Mouse (Mus musculus) hindbrain, postnatal 0 days (tissue): ENCODE results near the gene Olfr1046. TPM values are rescaled to one million over a fixed set of nuclear protein-coding genes. Genes with fewer than 3 reads are reported as not detected.
"Not testable (repeated sequence)": the region's sequence is repeated elsewhere in the genome, so short reads cannot be mapped to it uniquely, and the experiment has no call there.

Experiments used
- ATAC-seq: fragments of 200-750 bp; cut with Nextera tagmentation; 2 replicates; pipeline ENCODE4 v1.8.0; 2017; ENCODE audit warnings: mild to moderate bottlenecking, moderate TSS enrichment, moderate library complexity
- DNase-seq: peaks from one replicate; pipeline ENCODE4 v3.0.0-alpha.2; 2015; ENCODE audit warnings: low spot score
- H3K27ac ChIP-seq: fragments of 300-500 bp; sonication (generic); 2 replicates; pipeline ENCODE4 v1.5.1; 2014; ENCODE audit warnings: mild to moderate bottlenecking
- H3K27me3 ChIP-seq: fragments of 300-500 bp; sonication (generic); 2 replicates; pipeline ENCODE4 v1.6.1; 2014; ENCODE audit warnings: low read length, mixed read lengths; ENCODE audit not compliant: insufficient read depth
- H3K36me3 ChIP-seq: fragments of 300-500 bp; sonication (generic); 2 replicates; pipeline ENCODE4 v1.6.1; 2014; ENCODE audit warnings: low read length, mixed read lengths; ENCODE audit not compliant: insufficient read depth
- H3K4me1 ChIP-seq: fragments of 300-500 bp; sonication (generic); 2 replicates; pipeline ENCODE4 v1.6.1; 2014; ENCODE audit warnings: antibody characterized with exemption, low read length, mixed read lengths; ENCODE audit not compliant: insufficient read depth
- H3K4me2 ChIP-seq: fragments of 300-500 bp; sonication (generic); 2 replicates; pipeline ENCODE4 v1.6.1; 2014; ENCODE audit warnings: low read depth, mild to moderate bottlenecking, low read length, moderate library complexity, mixed read lengths
- H3K4me3 ChIP-seq: fragments of 300-500 bp; sonication (generic); 2 replicates; pipeline ENCODE4 v1.5.1; 2014; ENCODE audit warnings: low read length
- H3K9ac ChIP-seq: fragments of 300-500 bp; sonication (generic); replicated peaks from 2 replicates; pipeline ENCODE4 v1.6.1; 2014; ENCODE audit warnings: mild to moderate bottlenecking, low read length, moderate library complexity, mixed read lengths
- H3K9me3 ChIP-seq: fragments of 300-500 bp; sonication (generic); 2 replicates; pipeline ENCODE4 v1.6.1; 2016; ENCODE audit warnings: low read length, mixed read lengths
- CTCF ChIP-seq: IDR thresholded peaks from 2 replicates; pipeline ENCODE4 v1.5.1; 2016; ENCODE audit warnings: antibody characterized with exemption, control low read depth, low read depth
- WGBS: fragments of 180-500 bp; shearing (Covaris S2); extraction: QIAGEN DNeasy Blood & Tissue Kit; methylation state at CpG from one replicate; pipeline ENCODE4 v1.1.7; 2014; 5-methylcytosine and 5-hydroxymethylcytosine counted together
- polyA plus RNA-seq: library from polyadenylated mRNA; unstranded; fragments of >200 nt; fragmentation: Nextera tagmentation; extraction: Ambion mirVana; gene quantifications from 2 replicates; pipeline ENCODE4 v1.2.1, GENCODE M21; 2015
- total RNA-seq: library from RNA; depleted of rRNA; stranded (reverse); fragments of >200 nt; gene quantifications from 2 replicates; pipeline ENCODE4 v1.2.3, GENCODE M21; 2014; rRNA removed

Olfr1046 gene
- total and polyA plus RNA-seq, 2 experiments from 2014 or later = not detected

DNA sequence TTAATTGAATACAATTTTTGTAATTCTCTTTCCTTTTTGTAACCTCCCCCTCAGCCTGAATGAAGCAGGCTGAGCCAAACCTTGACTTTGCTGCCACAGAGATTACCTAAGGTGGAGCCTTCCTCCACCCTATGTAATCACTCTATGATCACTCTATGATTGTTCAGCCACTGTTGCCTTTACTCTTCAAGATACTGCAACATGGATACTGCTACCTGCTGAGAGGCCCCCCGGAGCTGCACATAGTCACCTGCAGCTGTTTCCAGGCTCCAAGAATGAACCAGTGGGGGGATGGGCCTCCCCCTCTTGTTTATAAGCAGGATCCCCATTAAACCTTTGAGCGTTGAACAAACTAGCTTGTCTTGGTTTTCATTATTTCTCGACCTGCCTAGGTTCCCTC lies 39.2 kb downstream of the Olfr1046 start:
- H3K4me2 ChIP-seq = no peak overlapping the region
- no peaks in the 10 kb centered on the region for H3K4me1 ChIP-seq
- H3K9ac ChIP-seq = no peak overlapping the region
- TF ChIP-seq CTCF = no peak
- no peak for ATAC-seq
- no peaks in the 10 kb centered on the region for H3K9me3 ChIP-seq
- WGBS = 74% methylated on average over 3 of the region's 3 CpGs
- no peak for DNase-seq
- H3K27ac ChIP-seq = no peak overlapping the region
- no peaks in the 10 kb centered on the region for H3K36me3 ChIP-seq
- no peak overlapping the region for H3K4me3 ChIP-seq
- H3K27me3 ChIP-seq = no peaks in the 10 kb centered on the region

DNA sequence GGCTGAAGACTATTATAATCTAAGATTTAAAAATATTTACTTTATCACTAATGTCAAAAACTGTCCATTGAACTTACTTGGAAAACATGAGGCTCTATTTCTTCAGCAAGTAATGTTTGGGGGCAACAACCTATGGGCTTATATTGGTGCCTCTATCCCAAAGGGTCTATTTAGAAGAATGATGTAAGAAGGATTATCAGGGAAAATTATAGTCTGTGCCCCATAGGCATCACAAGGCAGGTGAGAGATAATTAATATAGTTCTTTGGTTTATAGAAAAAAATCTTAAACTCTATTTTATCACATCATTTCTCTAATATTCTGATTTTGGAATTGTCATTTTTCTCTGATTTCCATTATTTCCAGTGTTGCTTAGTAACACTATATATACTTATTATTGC lies 41.4 kb downstream of the Olfr1046 start, which contains the start of gene Olfr1044:
Gene Olfr1044, minus strand, starts transcription at position 101 of the 400 bp plus-strand sequence.
- H3K36me3 ChIP-seq = no peaks in the 10 kb centered on the region
- H3K4me2 ChIP-seq = no peak within 1 kb of the TSS
- H3K4me3 ChIP-seq = no peak within 1 kb of the TSS
- H3K27ac ChIP-seq = no peak within 1 kb of the TSS
- no peaks in the 10 kb centered on the region for H3K9me3 ChIP-seq
- no peak for TF ChIP-seq CTCF
- ATAC-seq (no peak), DNase-seq (no peak)
- no peaks in the 10 kb centered on the region for H3K4me1 ChIP-seq
- H3K9ac ChIP-seq = no peak within 1 kb of the TSS
- H3K27me3 ChIP-seq = no peaks in the 10 kb centered on the region

DNA sequence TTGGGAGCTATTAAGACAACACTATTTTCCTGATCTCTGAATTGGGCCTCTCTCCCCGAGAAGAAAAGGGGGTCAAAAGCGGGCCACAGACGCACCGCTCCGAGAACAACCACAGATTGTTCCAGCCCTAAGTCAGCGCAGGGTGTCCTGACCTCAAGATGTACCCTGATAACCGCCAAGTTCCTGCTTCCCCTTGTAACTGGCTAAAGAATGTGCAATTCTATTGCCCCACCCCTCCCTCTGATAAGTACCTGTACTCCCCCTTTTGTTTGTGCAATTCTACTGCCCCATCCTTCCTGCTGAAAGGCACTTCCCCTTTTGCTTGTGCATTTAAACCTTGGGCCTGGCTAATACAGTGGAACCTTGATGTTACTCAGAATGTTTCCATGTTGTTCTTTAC lies 43.7 kb downstream of the Olfr1046 start:
- not testable (repeated sequence) for H3K4me2 ChIP-seq, H3K4me1 ChIP-seq, ATAC-seq, H3K36me3 ChIP-seq, DNase-seq, H3K4me3 ChIP-seq, H3K27me3 ChIP-seq, H3K9me3 ChIP-seq, H3K9ac ChIP-seq, H3K27ac ChIP-seq
- WGBS = 89% methylated on average over 7 of the region's 7 CpGs

DNA sequence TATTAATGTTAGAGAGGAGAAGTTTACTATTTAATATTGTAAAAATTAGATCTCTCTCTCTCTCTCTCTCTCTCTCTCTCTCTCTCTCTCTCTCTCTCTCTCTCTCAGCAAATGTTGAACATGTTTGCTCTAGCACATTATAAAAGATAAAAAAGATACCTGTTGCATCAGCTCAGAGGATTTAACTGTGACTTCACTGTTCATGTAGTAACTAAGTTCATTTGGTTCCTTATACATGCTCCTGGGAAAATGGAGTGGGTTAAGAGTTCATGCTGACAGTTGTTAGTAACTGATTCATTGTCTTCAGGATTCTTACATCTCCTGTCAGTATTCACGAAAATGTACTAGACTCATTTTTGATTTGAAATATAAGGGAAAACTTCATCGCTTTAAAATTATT lies 51.7 kb downstream of the Olfr1046 start, which contains the start of gene Olfr1043:
Gene Olfr1043, minus strand, starts transcription at position 101 of the 400 bp plus-strand sequence.
- Histone ChIP-seq H3K36me3 (no peaks in the 10 kb centered on the region), H3K4me1 (no peaks in the 10 kb centered on the region), H3K9me3 (no peaks in the 10 kb centered on the region), H3K4me2 (no peak within 1 kb of the TSS), H3K4me3 (no peak within 1 kb of the TSS), H3K27ac (no peak within 1 kb of the TSS), H3K27me3 (no peaks in the 10 kb centered on the region), H3K9ac (no peak within 1 kb of the TSS)
- no peak for TF ChIP-seq CTCF
- ATAC-seq = no peak
- WGBS = 87% methylated on average over 2 of the region's 2 CpGs
- no peak for DNase-seq

Other genes starting within 250 kb of the Olfr1046 start
- not detected in 2 replicates for gene Olfr1029, start 245.4 kb downstream of the Olfr1046 start, total RNA-seq
- not detected in 2 replicates for gene Olfr1029, start 245.4 kb downstream of the Olfr1046 start, polyA plus RNA-seq
- not detected in 2 replicates for gene Olfr1030, start 240.0 kb downstream of the Olfr1046 start, total RNA-seq
- not detected in 2 replicates for gene Olfr1030, start 240.0 kb downstream of the Olfr1046 start, polyA plus RNA-seq
- not detected in 2 replicates for gene Olfr1031, start 229.0 kb downstream of the Olfr1046 start, total RNA-seq
- gene Olfr1031, start 229.0 kb downstream of the Olfr1046 start, polyA plus RNA-seq = not detected in 2 replicates
- not detected in 2 replicates for gene Olfr1032, start 213.8 kb downstream of the Olfr1046 start, total RNA-seq
- gene Olfr1032, start 213.8 kb downstream of the Olfr1046 start, polyA plus RNA-seq = not detected in 2 replicates
- 0.21 and 1.1 TPM in 2 replicates for gene Olfr1033, start 198.7 kb downstream of the Olfr1046 start, total RNA-seq
- 0.29 and 1.6 TPM in 2 replicates for gene Olfr1033, start 198.7 kb downstream of the Olfr1046 start, polyA plus RNA-seq
- gene Olfr1034, start 173.5 kb downstream of the Olfr1046 start, total RNA-seq = 0.05 TPM in 1 of 2 replicates, not detected in the other
- 0.04 TPM in 1 of 2 replicates, not detected in the other for gene Olfr1034, start 173.5 kb downstream of the Olfr1046 start, polyA plus RNA-seq
- gene Olfr1036, start 145.3 kb downstream of the Olfr1046 start, total RNA-seq = not detected in 2 replicates
- gene Olfr1036, start 145.3 kb downstream of the Olfr1046 start, polyA plus RNA-seq = not detected in 2 replicates
- gene Olfr1037, start 131.9 kb downstream of the Olfr1046 start, total RNA-seq = not detected in 2 replicates
- gene Olfr1037, start 131.9 kb downstream of the Olfr1046 start, polyA plus RNA-seq = not detected in 2 replicates
- not detected in 2 replicates for gene Olfr1039, start 83.4 kb downstream of the Olfr1046 start, total RNA-seq
- gene Olfr1039, start 83.4 kb downstream of the Olfr1046 start, polyA plus RNA-seq = not detected in 2 replicates
- gene Olfr1040, start 72.6 kb downstream of the Olfr1046 start, total RNA-seq = not detected in 2 replicates
- gene Olfr1040, start 72.6 kb downstream of the Olfr1046 start, polyA plus RNA-seq = not detected in 2 replicates
- not detected in 2 replicates for gene Olfr1042, start 57.5 kb downstream of the Olfr1046 start, total RNA-seq
- gene Olfr1042, start 57.5 kb downstream of the Olfr1046 start, polyA plus RNA-seq = not detected in 2 replicates
- not detected in 2 replicates for gene Olfr1043, start 51.8 kb downstream of the Olfr1046 start, total RNA-seq
- gene Olfr1043, start 51.8 kb downstream of the Olfr1046 start, polyA plus RNA-seq = not detected in 2 replicates
- gene Olfr1044, start 41.5 kb downstream of the Olfr1046 start, total RNA-seq = not detected in 2 replicates
- not detected in 2 replicates for gene Olfr1044, start 41.5 kb downstream of the Olfr1046 start, polyA plus RNA-seq
- not detected in 2 replicates for gene Olfr52, start 33.6 kb downstream of the Olfr1046 start, total RNA-seq
- not detected in 2 replicates for gene Olfr52, start 33.6 kb downstream of the Olfr1046 start, polyA plus RNA-seq
- not detected in 2 replicates for gene Olfr1045, start 16.3 kb downstream of the Olfr1046 start, total RNA-seq
- not detected in 2 replicates for gene Olfr1045, start 16.3 kb downstream of the Olfr1046 start, polyA plus RNA-seq
- gene Olfr1047, start 12.1 kb upstream of the Olfr1046 start, total RNA-seq = not detected in 2 replicates
- gene Olfr1047, start 12.1 kb upstream of the Olfr1046 start, polyA plus RNA-seq = not detected in 2 replicates
- gene Olfr1048, start 21.0 kb upstream of the Olfr1046 start, total RNA-seq = not detected in 2 replicates
- not detected in 2 replicates for gene Olfr1048, start 21.0 kb upstream of the Olfr1046 start, polyA plus RNA-seq
- not detected in 2 replicates for gene Olfr1049, start 39.0 kb upstream of the Olfr1046 start, total RNA-seq
- not detected in 2 replicates for gene Olfr1049, start 39.0 kb upstream of the Olfr1046 start, polyA plus RNA-seq
- gene Olfr1051, start 59.8 kb upstream of the Olfr1046 start, total RNA-seq = not detected in 2 replicates
- gene Olfr1051, start 59.8 kb upstream of the Olfr1046 start, polyA plus RNA-seq = not detected in 2 replicates
- gene Olfr1052, start 73.1 kb upstream of the Olfr1046 start, total RNA-seq = 0.37 TPM in 1 of 2 replicates, not detected in the other
- not detected in 2 replicates for gene Olfr1052, start 73.1 kb upstream of the Olfr1046 start, polyA plus RNA-seq
- gene Olfr1053, start 96.0 kb upstream of the Olfr1046 start, total RNA-seq = not detected in 2 replicates
- not detected in 2 replicates for gene Olfr1053, start 96.0 kb upstream of the Olfr1046 start, polyA plus RNA-seq
- gene Olfr1054, start 116.1 kb upstream of the Olfr1046 start, total RNA-seq = not detected in 2 replicates
- gene Olfr1054, start 116.1 kb upstream of the Olfr1046 start, polyA plus RNA-seq = not detected in 2 replicates
- not detected in 2 replicates for gene Olfr1055, start 131.0 kb upstream of the Olfr1046 start, total RNA-seq
- gene Olfr1055, start 131.0 kb upstream of the Olfr1046 start, polyA plus RNA-seq = not detected in 2 replicates
- gene Olfr1056, start 143.2 kb upstream of the Olfr1046 start, total RNA-seq = not detected in 2 replicates
- gene Olfr1056, start 143.2 kb upstream of the Olfr1046 start, polyA plus RNA-seq = not detected in 2 replicates
- gene Olfr1057, start 159.1 kb upstream of the Olfr1046 start, total RNA-seq = not detected in 2 replicates
- not detected in 2 replicates for gene Olfr1057, start 159.1 kb upstream of the Olfr1046 start, polyA plus RNA-seq
- not detected in 2 replicates for gene Olfr1058, start 169.2 kb upstream of the Olfr1046 start, total RNA-seq
- gene Olfr1058, start 169.2 kb upstream of the Olfr1046 start, polyA plus RNA-seq = not detected in 2 replicates
- gene Olfr1061, start 194.7 kb upstream of the Olfr1046 start, total RNA-seq = not detected in 2 replicates
- not detected in 2 replicates for gene Olfr1061, start 194.7 kb upstream of the Olfr1046 start, polyA plus RNA-seq
- not detected in 2 replicates for gene Olfr1062, start 207.4 kb upstream of the Olfr1046 start, total RNA-seq
- gene Olfr1062, start 207.4 kb upstream of the Olfr1046 start, polyA plus RNA-seq = not detected in 2 replicates
- gene Olfr1065, start 231.3 kb upstream of the Olfr1046 start, total RNA-seq = not detected in 2 replicates
- not detected in 2 replicates for gene Olfr1065, start 231.3 kb upstream of the Olfr1046 start, polyA plus RNA-seq
- not detected in 2 replicates for gene Olfr1066, start 237.0 kb upstream of the Olfr1046 start, total RNA-seq
- gene Olfr1066, start 237.0 kb upstream of the Olfr1046 start, polyA plus RNA-seq = not detected in 2 replicates